Mouse (Mus musculus) left cerebral cortex, postnatal 25 days (tissue): ENCODE measurements around the gene Tulp4. TPM values are rescaled to one million over a fixed set of nuclear protein-coding genes. Genes with fewer than 3 reads are reported as not detected.

Source experiments
- DNase-seq, 2 experiments: peaks; one replicate each; pipeline ENCODE4 v3.0.0; 2022; ENCODE audit warnings: low spot score in 2 of 2, mixed read lengths in 1 of 2
- intact Hi-C: fragments of 180-260 bp; cut with DNase I; formaldehyde crosslinking; loops from one replicate; pipeline ENCODE4 v1.15.1; 2025
- total RNA-seq, 2 experiments: library from RNA; stranded (reverse); gene quantifications; 2 replicates each; pipeline ENCODE4 v1.2.3; 2021

The Tulp4 gene
- total RNA-seq = 100 to 1,000 TPM; 263 to 279 TPM

DNA sequence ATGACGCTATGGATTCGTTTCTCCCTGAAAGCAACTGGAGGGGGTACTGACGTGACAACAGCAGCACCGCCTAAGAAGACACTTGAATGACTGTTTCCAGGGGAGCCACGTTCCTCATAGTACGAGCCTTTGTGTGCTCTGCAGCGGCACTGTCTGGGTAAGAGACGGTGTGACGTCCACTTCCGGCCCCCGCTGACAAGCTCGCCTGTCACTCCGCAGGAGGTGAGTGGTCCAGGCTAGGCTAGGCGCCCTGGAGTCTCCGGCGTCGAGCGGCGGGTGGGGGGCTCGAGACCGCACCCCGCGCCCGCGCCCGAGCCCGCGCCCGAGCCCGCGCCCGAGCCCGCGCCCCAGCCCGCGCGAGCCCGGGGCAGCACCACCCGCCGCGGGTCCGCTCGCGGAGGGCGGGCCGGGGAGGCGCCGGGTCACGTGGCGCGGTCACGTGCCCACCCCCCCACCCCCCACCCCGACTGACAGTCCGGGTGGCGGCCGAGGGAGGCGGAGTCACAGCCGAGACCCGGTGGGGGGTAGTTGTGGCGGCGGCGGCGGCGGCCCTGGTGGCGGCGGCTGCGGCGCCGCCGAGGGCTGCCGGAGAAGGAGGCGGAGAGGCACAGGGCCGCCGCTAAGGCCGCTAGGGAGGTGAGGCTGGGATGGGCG, at the start of gene Tulp4:
TSS of gene Tulp4 (plus strand) at position 77 of the 654 bp plus-strand sequence.
- DNase-seq = peak; percentile 88 to 91
- intact Hi-C loops = loop anchor here (5.0 to 10.0 kb wide), 2 partner anchors 76 to 108 kb away; no protein-coding TSS in a partner anchor

DNA sequence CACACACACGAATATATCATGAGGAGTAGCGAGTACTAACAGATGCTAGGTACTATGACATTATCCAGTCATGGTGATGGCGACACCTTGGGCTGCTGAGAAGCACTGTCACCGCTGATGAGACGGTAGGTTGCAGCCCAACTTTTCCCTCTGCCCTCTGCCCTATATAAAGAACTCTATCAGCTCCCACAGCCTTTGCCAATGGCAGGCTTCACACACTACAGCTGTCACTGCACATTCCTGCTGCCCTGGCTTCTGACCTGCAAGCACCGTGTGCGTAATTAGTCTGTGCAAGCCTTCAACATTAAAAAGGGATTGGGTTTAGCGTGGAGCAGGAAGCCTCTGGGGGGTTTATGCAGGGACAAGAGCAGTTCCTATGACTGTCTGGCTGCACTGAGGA, 43.4 kb upstream of the Tulp4 start:
- no peak for DNase-seq
- intact Hi-C loops = no loop called here

DNA sequence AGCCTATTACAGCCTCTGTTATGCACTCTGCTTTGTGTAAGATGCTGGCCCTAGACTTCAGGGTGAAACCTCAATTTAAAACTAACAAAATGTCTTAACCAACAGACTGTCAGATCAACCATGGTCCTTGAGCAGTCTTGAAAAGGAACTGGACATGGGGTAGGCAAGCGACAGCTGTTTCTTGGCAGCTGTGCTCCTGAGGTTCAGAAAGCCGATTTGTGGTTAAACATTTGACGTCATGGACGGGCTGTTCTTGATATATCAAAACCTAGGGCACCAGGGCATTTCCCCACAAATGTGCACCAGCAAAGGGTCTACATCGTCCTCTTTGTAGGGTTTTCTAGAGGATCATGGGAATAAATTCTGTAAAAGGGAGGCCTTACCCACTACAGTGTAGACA, 42.7 kb upstream of the Tulp4 start:
- DNase-seq = no peak
- intact Hi-C loops = no loop called here

DNA sequence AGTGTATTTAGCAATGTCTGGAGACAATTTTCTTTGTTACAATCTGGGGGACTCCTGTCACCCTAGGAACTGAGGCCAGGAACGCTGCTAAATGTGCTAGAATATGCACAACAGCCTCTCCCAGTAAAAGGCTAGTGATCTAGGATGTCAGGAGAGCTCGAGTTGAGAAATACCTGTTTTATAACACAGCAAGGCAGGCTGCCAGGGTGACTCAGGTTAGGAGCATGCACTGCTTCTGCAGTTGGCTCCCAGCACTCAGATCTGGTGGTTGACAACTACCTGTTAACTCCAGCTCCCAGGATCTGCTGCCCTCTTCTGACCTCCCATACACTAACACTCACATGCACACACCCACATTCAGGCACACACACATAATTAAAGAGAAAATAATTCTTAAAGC, 40.2 kb upstream of the Tulp4 start:
- no peak for DNase-seq
- intact Hi-C loops = no loop called here

DNA sequence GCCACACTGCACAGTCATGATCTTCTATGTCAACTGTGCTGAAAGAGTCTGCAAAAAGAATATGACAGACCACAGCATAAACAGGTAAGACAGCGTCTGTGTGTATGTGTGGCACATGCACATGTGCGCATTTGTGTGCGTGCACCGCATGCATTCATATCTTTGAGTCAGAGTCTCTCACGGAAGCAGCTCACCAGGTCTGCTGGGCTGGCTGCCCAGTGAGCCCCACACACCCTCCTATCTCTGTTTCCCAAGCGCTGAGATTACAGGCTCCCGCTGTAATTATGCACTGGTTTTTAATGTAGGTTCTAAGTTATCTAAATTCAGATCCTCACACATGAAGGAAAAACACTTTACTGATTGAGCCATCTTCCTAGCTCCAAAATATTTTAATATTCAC, 38.6 kb upstream of the Tulp4 start:
- intact Hi-C loops = no loop called here
- no peak for DNase-seq

DNA sequence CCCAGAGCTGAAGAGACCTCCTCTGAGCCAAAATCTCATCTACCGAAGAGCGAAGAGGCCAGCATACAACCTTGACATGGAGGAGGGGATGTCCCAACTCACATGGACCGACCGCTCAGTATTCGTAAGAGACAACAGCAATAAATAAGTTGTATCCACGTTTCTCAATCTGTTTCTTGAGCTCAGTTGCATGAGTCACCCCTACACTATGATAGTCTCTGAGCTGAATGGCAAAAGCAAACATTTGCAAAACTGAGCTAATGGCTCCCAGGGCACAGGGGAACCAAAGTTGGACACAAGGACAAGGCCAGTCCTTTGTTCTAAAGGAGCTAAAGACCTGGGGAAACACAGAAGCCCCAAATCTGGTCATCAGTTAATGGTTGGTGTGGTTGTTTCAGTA, 36.4 kb upstream of the Tulp4 start:
- DNase-seq = no peak
- intact Hi-C loops = no loop called here

DNA sequence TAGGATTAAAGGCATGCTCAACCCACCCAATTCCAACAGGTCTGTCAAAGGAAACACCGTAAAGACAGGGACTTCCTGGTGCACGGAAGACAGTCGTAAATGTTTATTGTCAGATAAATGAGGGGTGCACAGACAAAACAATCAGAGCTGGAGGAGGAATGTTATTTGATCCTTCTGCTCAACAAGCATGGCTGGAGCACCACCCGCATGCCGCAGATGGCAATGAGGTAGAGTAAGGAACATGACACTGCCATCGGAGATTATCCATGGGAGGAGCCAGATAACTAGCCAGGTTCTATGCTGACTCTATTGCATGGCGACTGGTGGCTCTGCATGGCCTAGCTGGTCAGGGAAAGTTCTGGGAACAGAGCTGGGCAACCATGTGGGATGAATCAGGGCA, 32.8 kb upstream of the Tulp4 start:
- intact Hi-C loops = no loop called here
- DNase-seq = no peak

DNA sequence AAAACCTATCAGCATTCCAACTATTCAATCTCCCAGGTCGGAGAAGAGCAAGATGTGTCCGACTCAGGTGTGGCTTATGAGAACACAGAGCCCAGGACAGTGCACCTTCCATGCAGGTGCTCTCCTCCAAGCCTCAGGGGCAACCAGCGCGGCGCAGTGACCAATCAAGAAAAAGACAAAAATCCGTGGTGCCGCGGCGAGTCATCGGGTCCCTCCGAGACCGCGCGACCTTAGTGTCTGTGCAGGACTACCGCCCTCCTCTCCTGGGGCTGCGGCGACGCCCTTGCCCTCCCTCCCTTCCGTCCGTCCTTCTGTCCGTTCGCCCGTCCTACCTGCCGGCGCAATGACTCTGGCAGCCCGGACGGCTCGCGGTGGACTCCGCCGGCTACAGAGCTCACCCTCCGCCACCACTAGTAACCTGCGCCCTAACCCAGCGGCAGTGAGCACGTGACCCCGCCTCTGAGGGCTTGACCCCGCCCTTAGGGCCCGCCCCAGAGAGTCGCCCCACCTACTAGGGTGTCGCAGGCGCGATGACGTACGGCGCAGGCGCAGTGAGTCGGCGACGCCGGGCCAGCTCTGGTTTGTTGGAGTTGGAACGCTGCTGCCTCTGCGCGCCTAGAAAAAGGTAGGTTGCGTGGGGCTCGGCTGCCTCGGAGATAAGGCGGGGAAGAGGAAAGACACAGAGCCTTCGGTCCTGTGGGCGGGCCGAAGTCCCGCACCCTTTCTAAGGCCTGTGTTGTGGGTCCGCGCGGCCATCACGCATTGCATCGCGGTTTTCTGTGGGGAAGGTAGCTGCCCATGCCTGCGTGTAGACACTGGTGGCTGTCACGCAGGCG, 26.7 kb upstream of the Tulp4 start, which contains the start of the genes Serac1 and Gtf2h5:
TSS of gene Serac1 (minus strand) at position 455 of the 836 bp plus-strand sequence.
TSS of gene Gtf2h5 (plus strand) at position 500 of the 836 bp plus-strand sequence.
- DNase-seq = peak; percentile 98 to 99
- intact Hi-C loops = no loop called here

DNA sequence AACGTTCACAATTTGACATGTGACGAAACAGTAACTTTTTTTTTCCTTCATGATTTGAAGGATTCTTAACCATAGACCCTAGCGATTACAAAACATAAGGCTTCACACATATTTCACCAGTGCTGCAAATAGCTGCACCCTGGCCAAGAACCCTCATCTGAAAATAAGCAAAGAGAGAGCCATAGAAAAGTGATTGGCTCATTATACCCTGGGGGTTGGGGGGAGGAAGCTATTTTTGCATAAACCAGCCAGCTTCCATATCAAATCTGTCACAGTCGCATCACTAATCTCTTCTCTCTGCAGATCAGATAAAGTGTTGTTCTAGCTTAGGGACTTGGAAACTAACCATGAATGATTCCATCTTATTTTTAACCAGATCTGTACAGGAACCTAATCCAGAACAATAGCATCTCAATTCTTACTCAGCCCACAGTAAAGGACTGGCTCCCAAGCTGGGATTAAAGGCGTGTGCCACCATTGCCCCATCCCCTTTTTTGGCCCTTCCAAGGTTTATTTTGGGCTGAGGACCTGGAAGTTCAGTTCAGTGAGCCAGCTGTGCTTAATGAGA, 22.8 kb upstream of the Tulp4 start:
- DNase-seq = no peak
- intact Hi-C loops = no loop called here

DNA sequence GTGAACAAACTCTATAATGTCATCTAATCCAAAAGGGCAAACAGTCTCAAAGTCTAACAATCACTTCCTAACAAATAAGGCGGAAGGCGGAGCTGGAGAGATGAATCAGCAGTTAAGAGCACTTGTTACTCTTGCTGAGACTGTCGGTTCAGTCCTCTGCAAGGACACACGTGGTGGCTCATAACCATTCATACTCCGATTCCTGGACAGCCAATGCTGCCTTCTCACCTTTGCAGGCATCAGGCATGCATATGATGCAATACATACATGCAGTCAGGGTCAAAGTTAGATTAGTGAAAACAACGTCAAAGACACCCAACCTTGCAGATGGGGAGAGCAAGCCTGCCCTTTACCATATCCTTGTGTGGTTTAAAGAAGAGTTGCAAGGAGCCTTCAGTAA, 14.6 kb upstream of the Tulp4 start:
- intact Hi-C loops = no loop called here
- DNase-seq = no peak

DNA sequence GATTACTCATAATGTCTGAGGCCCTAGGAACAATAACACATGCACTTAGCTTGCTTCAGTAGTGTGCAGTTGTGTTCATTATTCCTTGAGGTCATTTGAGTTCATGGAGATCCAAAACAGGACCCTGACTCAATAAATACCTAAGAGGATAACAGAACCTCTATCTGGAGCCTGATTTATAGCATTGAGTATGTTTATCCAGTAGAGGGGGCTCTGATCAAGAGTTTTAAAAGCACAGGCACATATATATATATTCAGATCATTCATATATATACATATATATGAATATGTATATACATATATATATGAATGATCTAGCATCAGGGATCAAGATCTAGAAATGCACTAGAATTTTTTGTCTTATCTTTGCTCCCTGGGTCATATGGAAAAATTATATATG, 10.7 kb upstream of the Tulp4 start:
- no peak for DNase-seq
- intact Hi-C loops = no loop called here

DNA sequence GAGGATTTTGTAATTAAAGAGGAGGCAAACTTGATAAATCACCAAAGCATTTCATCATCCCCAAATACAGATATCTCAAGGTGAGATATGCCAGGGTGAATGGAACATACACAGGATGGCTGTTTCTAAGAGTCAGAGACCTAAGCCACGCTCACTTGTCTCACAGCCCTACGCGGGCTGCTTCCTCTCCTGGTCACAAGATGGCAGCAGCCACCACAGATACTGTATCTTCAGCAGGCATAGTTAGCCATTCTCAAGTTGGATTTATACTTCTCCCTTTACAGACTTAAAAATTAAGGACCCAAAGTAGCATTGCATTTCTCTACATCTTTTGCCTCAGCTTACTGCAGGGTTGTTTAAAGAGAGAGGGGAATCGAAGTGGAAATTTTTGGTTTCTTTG, 8.4 kb upstream of the Tulp4 start:
- peak; percentile 55 to 62 for DNase-seq
- intact Hi-C loops = no loop called here

DNA sequence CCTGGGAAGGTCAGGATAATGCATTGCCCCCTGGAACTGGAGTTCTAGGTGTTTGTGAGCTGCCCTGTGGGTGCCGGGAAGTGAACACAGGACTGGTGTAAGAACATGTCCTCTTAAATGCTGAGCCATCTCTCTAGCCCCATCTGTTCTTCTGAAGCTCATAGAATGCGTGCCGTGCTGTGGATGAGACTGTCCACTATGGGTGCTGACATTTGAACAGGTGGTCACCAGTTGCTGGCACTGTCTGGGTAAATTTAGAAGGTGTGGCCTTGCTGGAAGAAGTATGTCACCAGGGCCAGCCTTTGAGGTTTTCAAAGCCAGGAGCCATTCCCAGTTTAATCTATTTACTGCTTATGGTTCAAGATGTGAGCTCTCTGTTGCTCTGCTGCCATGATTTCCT, 4.0 kb upstream of the Tulp4 start:
- intact Hi-C loops = loop anchor here (10.0 kb wide), 1 partner anchor 113 kb away; no protein-coding TSS in a partner anchor
- no peak for DNase-seq

DNA sequence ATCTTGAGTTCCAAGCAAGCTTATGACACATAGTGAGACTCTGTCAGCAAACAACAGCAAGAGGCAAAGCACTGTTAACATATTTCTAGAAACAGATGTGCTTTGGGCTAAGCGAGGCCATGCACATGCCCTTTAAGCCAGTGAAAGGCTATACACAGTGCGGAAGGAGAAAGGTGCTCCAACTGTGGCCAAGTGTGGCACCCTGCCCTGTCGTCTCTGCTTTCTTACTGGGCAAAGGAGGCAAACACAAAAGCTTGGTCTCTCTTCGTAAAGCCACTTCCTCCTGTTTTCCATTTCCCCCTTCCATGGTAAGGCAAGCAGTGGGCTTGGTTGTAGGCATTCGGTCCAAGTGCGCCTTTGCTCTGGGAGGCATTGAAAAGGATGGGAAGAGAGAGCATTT, 2.7 kb upstream of the Tulp4 start:
- no peak for DNase-seq
- intact Hi-C loops = loop anchor here (10.0 kb wide), 1 partner anchor 111 kb away; no protein-coding TSS in a partner anchor

DNA sequence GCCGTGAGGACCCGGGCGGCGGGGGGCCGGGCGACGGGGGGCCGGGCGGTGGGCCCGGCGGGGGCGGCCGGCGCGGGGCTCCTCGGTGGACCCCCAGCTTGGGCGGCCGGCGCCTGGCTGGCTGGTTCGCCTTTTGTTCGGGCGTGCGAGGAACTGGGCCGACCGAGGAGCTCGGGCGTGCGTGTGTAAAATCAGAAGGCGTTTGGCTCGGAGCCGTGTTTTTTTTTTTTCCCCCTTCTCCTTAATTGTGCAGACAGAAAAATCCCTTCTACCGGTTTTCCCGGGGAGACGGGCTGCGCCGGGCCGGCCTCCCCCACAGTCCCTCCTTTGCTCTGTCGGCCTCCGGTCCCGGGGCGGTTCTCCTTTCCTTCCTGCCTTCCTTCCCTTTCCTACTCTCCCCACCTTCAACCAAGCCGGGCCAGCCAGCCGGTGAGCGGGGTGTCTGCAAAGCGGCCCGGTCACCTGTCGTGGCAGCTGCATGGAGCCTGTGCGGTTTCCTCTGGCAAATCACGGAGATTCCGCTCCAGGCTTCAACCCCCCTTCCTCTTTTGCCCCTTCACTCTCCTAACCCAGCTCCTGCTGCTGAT, 871 bp downstream of the Tulp4 start:
- intact Hi-C loops = loop anchor here (5.0 to 10.0 kb wide), 2 partner anchors 75 to 108 kb away; no protein-coding TSS in a partner anchor
- peak; percentile 48 to 51 for DNase-seq

DNA sequence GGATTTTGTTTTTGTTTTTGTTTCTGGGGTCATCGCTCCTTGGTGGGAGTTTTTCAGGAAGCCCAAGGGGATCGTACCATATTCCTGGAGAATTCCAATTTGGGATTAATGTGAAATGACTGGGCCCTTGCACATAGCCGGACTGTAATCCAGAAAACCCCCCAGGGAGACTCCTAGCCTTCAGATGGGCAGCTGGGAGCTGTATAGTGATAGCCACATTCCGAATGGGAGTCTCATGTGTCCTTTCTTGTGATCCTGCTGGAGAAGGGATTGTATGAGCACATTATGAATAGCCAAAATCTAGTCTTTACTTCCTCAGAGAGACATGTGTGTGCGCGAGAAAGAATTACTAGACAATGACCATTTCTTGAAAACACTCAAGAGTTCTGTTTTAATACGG, 1.9 kb downstream of the Tulp4 start:
- no peak for DNase-seq
- intact Hi-C loops = loop anchor here (5.0 to 10.0 kb wide), 2 partner anchors 74 to 107 kb away; no protein-coding TSS in a partner anchor

DNA sequence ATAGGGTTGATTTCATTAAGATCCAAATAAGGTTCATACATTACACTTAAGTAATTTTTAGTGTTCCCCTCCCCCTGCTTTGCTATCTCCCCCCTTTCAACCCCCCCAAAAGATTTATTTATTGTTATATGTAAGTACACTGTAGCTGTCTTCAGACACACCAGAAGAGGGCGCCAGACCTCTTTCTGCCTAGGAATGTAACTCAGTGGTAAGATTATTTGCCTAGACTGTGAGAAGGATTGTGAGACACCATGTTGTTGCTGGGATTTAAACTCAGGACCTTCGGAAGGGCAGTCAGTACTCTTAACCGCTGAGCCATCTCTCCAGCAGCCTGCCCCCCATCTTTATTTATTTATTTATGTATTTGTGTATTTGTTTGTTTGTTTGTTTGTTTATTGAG, 4.7 kb downstream of the Tulp4 start:
- DNase-seq = peak in 1 of 2 experiments; percentile 28
- intact Hi-C loops = no loop called here

DNA sequence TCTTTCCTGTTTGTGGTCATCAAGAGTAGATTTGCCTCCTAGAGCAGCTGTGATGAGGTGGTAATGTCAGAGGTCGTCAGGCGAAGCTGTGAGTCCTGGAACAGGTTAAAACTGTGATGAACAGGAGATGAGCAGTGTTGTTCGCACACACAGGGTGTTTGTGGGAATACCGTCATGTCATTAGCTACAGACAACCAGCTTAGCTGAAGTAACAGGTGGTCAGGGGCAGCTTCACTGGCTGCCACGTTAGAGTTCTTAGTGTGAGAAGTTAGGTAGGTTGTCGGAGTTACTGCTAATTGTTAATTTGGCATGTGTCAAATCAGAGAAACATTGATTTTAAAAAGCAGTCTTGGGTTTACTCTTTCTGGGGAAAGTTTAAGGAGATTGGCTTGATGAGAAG, 7.4 kb downstream of the Tulp4 start:
- no peak for DNase-seq
- intact Hi-C loops = no loop called here

DNA sequence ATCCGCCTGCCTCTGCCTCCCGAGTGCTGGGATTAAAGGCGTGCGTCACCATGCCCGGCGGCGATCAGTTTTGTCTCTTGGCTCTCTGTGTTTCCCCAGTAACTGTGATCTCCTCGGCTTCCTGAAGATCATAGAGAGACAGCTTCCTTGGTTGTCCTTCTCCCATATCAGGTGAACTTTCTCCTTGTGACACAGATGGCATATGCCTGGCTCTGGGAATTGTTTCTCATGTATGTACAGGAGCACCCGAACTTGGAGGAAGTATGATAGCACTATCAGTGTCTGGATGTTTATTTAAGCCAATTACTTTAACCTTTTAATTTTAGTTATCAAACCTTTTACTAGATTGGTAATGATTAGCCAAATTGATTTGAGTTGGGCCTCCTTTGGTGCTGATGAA, 8.8 kb downstream of the Tulp4 start:
- no peak for DNase-seq
- intact Hi-C loops = no loop called here

DNA sequence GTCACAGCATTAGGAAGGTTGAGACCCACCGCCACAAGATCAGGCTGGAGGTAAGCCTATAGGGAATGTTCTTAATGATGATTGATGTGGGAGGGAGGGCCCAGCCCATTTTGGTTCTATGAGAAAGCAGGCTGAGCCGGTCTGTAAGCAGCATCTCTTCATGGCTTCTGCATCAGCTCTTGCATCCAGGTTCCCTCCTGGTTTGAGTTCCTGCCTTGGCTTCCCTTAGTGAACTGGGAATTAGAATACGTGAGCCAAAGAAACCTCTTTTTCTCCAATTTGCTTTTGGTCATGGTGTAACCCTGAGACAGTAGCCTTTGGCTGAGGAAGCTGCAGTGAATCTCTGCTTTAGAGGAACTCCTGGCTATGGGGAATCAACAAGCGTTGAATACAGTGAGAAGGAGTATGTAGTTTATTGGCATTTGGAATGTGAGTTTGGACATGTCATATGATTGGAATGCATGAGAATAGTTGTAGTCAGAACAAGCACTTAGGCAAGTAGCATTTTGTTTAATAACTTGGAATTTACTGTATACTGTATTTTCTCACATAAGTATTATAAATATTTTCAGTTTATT, 11.0 kb downstream of the Tulp4 start:
- intact Hi-C loops = no loop called here
- no peak for DNase-seq
